Mouse (Mus musculus) spleen, adult 2 months (tissue): ENCODE measurements around the gene Ror2.

ENCODE experiments used
- CTCF ChIP-seq: fragments of 200-500 bp; IDR thresholded peaks from 2 replicates; pipeline ENCODE4 v1.5.1; 2011; ENCODE audit warnings: mild to moderate bottlenecking, inconsistent platforms; ENCODE audit not compliant: insufficient read depth, insufficient read length, insufficient replicate concordance; ENCODE audit errors: extremely low read depth
- POLR2A ChIP-seq: fragments of 200-500 bp; IDR thresholded peaks from 2 replicates; pipeline ENCODE4 v1.6.1; 2011; ENCODE audit warnings: low read depth, low read length, inconsistent platforms

DNA sequence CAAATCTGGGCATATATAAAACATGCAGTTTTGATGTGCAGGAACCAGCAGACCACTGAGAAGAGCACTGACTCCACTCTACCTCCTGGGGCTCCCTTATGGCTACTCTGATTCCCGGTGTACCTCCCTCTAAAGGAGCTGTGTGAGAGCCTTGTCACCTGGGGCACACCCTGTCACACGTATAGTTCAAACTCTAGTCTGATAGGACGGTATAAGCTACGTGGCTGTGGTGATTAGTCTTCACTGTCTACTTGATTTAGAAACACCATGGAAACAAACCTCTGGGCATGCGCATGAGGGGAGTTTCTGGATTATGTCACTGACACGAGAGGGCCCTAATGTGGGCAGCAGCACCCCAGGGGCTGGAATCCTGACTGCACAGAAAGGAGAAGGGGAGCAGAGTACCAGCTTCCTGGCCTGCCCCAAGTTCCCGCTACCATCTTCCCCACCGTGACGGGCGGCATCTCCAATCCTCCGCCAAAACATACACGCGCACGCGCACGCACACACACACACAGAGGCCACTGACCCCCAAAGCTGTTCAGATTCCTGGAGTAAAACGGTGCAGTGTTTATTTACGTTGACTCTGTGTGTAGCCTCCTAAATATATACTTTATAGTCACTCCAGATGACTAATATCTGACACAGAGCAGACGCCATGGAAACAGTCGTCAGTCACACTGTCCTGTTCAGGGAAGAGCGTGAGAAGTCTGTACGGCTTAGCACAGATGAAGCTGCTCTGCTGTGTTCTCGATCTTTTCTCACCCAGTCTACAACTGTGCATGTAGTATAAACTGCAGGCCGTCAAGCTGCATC lies 37.1 kb downstream of the Ror2 start:
- TF ChIP-seq CTCF = no peak
- no peak for TF ChIP-seq POLR2A
